Mouse (Mus musculus) lung, adult 2 months (tissue): ENCODE results near the gene Rnf181. TPM values are rescaled to one million over a fixed set of nuclear protein-coding genes. Genes with fewer than 3 reads are reported as not detected.
A peak's percentile ranks its signal among the peaks of the same experiment; 100 is the strongest.

ENCODE experiments used
- DNase-seq: peaks from one replicate; pipeline ENCODE4 v3.0.0; 2022
- H3K4me1 ChIP-seq: fragments of 200-500 bp; 2 replicates; pipeline ENCODE4 v1.6.1; 2011; ENCODE audit warnings: low read length; ENCODE audit not compliant: control insufficient read depth, insufficient read depth
- H3K4me3 ChIP-seq: fragments of 200-500 bp; replicated peaks from 2 replicates; pipeline ENCODE3; 2011; ENCODE audit warnings: low read depth, mild to moderate bottlenecking, control low read depth, low read length; ENCODE audit errors: extremely low read depth
- CTCF ChIP-seq: fragments of 200-500 bp; IDR thresholded peaks from 2 replicates; pipeline ENCODE4 v1.5.1; 2011; ENCODE audit warnings: mild to moderate bottlenecking, low read length, control low read depth; ENCODE audit not compliant: insufficient read depth
- POLR2A ChIP-seq: fragments of 200-500 bp; IDR thresholded peaks from 2 replicates; pipeline ENCODE4 v1.6.1; 2011; ENCODE audit warnings: low read depth, mild to moderate bottlenecking, control low read depth, low read length, borderline replicate concordance; ENCODE audit errors: extremely low read depth
- WGBS: fragments of 180-500 bp; shearing (Covaris S2); methylation state at CpG from one replicate; pipeline ENCODE4 v1.1.7; 2018; 5-methylcytosine and 5-hydroxymethylcytosine counted together
- polyA plus RNA-seq: library from polyadenylated mRNA; depleted of rRNA; stranded (reverse); fragments of >200 nt; gene quantifications from 2 replicates; pipeline ENCODE4 v1.2.3, GENCODE M21; 2012

Rnf181 gene
- polyA plus RNA-seq, 1 experiment, result 123 TPM

DNA sequence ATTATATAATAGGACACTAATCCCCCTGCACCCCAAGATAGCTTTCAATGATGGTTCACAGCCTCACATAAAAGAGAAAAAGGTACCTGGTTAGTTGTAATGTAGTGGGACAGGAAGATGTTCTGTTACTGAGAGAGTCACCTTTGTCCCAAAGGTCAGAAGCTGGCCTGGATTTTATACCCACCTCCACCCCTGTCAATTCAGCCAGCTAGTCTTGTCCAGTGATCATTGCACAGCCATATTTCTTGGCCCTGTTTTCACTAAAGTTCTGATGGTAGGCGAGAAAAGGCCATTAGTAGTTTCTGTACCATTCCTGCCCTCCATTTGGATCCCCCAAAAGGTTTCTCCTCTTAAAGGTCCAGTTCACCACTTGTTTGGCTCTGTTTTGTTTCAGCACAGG, 12.7 kb downstream of the Rnf181 start:
- no peak for DNase-seq
- no peak overlapping the region for H3K4me3 ChIP-seq
- WGBS, result 72% methylated on average over 1 of the region's 1 CpGs
- H3K4me1 ChIP-seq, result peaks cover 8% of the 10 kb centered on the region
- TF ChIP-seq POLR2A (no peak), CTCF (no peak)

DNA sequence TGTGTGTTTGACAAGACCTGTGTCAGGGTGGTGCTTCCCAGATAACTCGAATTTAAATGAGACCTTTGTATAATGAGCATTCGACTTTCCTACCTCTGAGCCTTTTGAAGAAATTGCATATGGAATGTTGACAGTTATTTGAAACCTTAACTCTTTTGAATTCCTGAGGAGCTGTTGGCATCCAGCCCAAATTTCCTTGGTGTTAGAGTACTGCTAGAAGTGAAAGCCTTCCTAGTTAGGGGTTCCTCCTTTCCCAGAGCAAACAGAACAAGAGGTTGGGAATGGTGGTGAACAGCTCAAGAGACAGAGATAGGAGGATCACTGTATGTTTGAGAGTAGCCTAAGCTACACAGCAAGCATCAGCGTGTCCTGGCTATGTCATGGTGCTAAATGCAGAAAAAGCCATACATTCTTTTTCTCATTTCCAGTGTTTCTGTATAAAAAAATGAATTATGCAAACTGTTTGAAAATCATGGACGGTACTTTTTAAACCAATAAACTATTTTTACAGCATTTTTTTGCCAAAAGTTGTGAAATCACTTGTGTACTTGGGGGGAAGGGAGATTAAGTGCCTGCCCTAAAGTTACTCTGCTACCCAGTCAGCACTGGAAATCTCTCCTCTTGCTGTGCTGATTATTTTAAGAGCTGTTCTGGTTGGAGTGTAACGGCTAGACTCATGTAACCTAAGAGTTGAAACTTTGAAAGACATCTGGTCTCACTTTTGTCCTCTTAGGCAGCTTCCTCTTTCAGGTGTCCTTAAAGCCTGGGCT, 13.9 kb downstream of the Rnf181 start:
- DNase-seq, result peak; percentile 50
- Histone ChIP-seq H3K4me3 (no peak overlapping the region), H3K4me1 (peaks cover 18% of the 10 kb centered on the region)
- TF ChIP-seq CTCF, result no peak
- no peak for TF ChIP-seq POLR2A
- WGBS, result 37% methylated on average over 5 of the region's 5 CpGs

DNA sequence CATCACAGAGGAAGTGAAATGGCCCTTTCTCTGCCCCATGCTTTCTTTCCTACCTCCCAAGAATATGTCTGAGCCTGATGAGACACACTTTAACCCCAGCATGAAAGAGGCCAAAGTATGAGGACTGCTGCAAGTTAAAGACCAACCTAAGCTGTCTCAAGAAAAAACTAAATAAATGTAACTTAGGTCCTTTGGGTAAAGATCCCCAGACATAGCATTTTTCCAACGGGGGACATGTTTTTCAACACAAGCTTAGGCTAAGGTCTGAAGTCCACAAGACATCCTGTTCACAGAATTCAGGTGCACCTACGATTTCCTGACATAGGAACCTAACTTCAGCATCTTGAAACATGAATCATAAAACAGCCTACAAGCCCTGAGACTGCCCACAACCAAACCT, 16.5 kb downstream of the Rnf181 start:
- Histone ChIP-seq H3K4me3 (no peak overlapping the region), H3K4me1 (peaks cover 18% of the 10 kb centered on the region)
- TF ChIP-seq CTCF (no peak), POLR2A (no peak)
- WGBS, result 85% methylated on average over 2 of the region's 2 CpGs
- no peak for DNase-seq

DNA sequence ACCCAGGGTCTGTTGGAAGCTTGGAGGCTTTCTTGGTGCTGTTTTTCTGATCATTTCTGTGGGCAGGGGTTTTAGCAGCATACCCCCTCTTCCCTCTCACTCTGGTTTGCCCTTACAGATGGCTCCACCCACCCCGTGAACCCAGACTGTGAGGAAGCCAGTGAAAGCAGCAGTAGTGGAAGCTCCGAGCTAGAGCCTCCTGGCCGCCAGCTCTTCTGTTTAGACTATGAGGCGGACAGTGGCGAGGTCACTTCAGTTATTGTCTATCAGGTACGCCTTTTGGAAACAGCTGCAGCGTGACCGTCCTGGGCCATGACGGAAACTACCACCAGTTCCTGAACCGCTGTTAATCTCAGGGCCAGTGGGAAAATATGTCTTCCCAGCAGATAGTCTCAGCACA, 18.3 kb downstream of the Rnf181 start:
- TF ChIP-seq CTCF, result no peak
- TF ChIP-seq POLR2A, result no peak
- Histone ChIP-seq H3K4me3 (no peak overlapping the region), H3K4me1 (peaks cover 16% of the 10 kb centered on the region)
- no peak for DNase-seq
- 51% methylated on average over 10 of the region's 10 CpGs for WGBS

DNA sequence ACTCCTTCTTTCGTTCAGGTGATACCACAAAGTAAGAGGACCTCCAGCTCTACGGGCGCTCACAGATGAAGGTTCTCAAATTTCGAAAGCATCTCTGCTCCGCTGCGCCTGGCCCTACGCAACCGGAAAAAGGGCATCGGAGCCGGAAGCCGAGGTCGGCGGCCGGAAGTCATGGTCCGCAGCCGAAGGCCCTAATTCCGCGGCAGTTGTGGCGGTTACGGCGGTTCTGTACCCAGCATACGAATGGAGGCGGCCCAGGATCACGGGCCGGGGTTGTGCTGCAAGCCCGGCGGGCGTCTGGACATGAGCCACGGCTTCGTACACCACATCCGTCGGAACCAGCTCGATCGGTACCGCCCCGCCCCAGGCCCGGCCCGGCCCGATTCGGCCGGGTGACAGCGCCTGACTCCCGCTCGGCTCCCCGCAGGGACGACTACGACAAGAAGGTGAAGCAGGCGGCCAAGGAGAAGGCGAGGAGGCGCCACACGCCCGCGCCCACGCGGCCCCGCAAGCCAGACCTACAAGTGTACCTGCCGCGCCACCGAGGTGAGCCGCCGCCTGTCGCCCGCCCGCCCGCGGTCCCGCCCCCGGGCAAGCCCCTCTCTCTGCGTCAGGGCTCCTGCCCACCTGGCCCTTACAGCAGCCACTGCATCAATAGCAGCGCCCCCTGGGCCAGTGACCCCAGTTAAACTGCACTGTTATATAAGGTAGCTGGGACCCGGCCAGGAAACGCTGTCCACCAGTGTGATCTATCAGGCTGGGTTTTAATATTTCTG, 19.4 kb downstream of the Rnf181 start, which contains the start of gene 0610030E20Rik:
0610030E20Rik (plus strand) TSS at position 152 of the 776 bp plus-strand sequence.
- WGBS, result under 1% methylated on average over 72 of the region's 72 CpGs
- TF ChIP-seq CTCF (no peak), POLR2A (peak; percentile 71; the same call in 1 of the 2 replicates)
- peak; percentile 78 for DNase-seq
- H3K4me3 ChIP-seq, result peak within 1 kb of the TSS; percentile 83
- peaks cover 14% of the 10 kb centered on the region for H3K4me1 ChIP-seq

DNA sequence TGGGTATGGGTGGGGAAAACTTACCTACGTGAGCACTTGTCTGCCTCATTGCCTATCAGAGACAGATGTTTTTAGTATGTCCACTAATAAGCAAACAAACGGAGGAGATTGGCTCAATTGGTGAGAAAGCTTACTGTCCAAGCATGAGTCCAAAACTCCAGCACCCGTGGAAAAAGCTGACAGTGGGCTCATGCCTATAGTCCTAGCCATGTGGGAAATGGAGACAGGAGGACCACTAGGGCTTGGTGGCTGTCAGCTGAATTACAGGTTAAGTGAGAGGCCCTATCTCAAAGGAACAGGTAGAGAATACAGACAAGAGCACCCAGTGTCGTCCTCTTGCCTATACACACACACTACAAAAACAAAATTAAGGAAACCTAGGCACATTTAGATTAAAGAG, 20.5 kb downstream of the Rnf181 start:
- DNase-seq, result no peak

DNA sequence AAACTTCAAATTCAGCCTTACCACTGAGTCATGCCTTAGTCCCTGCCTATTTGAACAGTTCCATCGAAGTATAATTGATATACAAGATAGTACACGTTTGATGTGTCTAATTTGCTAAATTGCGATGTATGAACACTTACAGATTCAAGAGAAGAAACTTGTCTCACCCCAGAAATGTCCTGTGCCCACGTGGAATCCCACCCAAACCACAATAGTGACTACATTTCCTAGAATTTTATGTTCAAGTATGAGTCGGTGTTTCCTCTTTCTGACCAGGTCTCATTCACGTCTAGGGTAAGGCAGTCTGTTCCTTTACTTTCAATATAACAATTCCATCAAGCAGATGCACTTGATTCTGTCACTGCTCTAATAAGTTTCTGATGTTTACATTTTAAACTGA, 21.1 kb downstream of the Rnf181 start:
- DNase-seq, result no peak
- no peak for TF ChIP-seq POLR2A
- TF ChIP-seq CTCF, result no peak
- 30% methylated on average over 6 of the region's 6 CpGs for WGBS
- peaks cover 14% of the 10 kb centered on the region for H3K4me1 ChIP-seq
- no peak overlapping the region for H3K4me3 ChIP-seq

More for the DNA sequence above, 20.5 kb downstream of the Rnf181 start:
- TF ChIP-seq CTCF (no peak), POLR2A (no peak)
- WGBS, result 87% methylated on average over 4 of the region's 4 CpGs
- Histone ChIP-seq H3K4me1 (peaks cover 14% of the 10 kb centered on the region), H3K4me3 (no peak overlapping the region)

DNA sequence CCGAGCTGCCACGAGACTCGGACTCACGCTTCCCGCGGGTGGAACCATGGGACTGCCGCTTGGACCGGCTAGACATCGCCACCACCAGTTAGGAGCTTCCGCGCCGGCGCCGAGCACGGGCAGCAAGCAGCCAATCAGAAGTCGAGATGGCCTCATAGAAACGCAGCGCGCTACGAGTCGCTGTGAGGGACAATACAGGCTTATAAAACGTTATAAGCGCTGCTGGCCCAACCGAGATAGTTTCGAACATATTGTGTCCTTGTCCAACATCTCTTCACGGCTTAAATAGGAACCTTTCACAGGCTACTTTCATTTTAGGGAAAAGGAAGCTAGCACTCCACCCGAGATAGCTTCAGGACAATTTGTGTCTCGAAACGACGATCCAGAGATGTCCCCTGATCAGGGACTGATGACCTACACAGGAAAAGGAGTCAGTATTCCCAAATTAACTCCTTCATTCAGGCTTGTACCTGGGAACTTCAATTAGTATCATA, 21.6 kb downstream of the Rnf181 start, which contains the start of gene Usp39:
Usp39 (minus strand) TSS at position 111 of the 494 bp plus-strand sequence.
- H3K4me3 ChIP-seq, result peak within 1 kb of the TSS; percentile 68
- under 1% methylated on average over 30 of the region's 30 CpGs for WGBS
- peak; percentile 81 for TF ChIP-seq POLR2A
- no peak for TF ChIP-seq CTCF
- peaks cover 14% of the 10 kb centered on the region for H3K4me1 ChIP-seq
- peak; percentile 92 for DNase-seq

DNA sequence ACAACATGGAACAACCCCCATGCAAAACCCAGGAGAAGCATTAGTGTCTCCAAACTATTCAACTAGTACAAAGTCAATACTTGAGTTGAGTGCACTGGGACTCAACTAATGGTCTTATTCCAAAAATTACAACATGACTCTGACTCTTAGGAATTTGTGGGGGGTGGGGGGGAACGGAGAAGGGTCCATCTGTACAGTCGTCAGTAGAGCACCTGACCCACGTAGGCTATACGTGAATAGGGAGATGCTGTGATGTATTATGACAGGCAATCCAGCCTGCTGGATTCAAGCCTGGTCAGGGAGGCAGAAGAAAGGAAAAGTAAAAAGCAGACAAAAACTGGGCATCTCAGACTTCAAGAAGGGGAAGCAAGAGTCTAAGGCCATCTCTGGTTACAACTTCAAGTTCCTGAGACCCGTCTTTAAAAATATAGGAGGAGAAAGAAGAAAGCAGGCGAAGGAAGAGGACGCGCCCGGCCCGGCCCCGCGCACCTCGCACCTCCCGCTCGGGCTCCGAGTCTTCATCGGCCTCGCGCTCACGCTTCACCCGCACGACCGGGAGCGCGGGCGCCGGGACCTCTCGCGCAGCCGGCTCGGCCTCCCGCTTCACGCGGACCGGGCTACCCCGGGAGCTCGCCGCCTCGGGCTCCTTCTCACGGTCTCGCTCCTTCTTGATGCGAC, 22.2 kb downstream of the Rnf181 start:
- DNase-seq, result no peak
- peaks cover 14% of the 10 kb centered on the region for H3K4me1 ChIP-seq
- WGBS, result under 1% methylated on average over 42 of the region's 42 CpGs
- peak overlapping the region; percentile 68 for H3K4me3 ChIP-seq
- no peak for TF ChIP-seq CTCF
- TF ChIP-seq POLR2A, result no peak
